In the genomic region with DNA sequence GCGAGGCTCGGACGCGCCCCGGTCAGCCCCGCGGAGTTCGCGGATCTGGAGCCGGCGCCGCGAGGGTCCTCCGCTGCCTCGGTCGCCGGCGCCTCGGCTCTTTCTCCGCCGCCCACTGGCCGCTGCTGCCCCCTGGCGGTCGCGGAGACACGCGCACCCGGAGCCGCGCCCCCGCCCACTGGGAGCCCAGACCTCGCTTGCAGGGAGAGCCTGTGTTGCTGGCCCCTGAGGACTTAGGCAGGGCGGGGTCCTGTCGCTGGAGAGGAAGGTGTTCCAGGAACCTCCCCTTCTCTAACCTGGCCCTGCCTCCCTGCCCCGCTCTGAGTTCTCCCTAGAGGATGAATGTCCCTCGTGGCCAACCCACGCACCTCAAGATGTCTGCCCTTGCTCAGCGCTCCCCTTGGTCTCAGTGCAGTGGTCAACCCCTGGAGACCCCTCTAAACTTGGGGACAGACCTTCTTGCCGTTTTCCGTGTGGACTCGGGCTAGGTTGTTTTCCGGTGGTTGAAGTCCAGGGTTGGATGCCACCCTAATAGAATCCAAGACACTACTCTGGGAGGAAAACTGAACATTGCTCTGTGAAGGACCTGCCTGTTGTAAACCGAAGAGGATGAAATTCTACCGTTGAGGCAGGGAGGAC, we compare ENCODE assay signal across 8 mouse cellular contexts. TPM values are rescaled to one million over a fixed set of nuclear protein-coding genes. Genes with fewer than 3 reads are reported as not detected.
A peak's percentile ranks its signal among the peaks of the same experiment; 100 is the strongest.
DNase-seq lines count a peak whose midpoint lies in the region; ATAC-seq and TF ChIP-seq lines count a peak whose summit lies in the region.

No protein-coding gene starts in this region.

- peak; percentile 89 for TF ChIP-seq CTCF in layer of hippocampus, adult 2 months (conservative IDR thresholded peaks at IDR 0.05)
- TF ChIP-seq CTCF in lung, adult 2 months (IDR thresholded peaks at IDR 0.05; ENCODE audit: insufficient read depth, low read length) = peak; percentile 11; the same call in 1 of the 2 replicates
- peak; percentile 78 for TF ChIP-seq CTCF in testis, adult 2 months (IDR thresholded peaks at IDR 0.05; ENCODE audit: control insufficient read depth, insufficient read depth, insufficient replicate concordance, low read depth, low read length)

- WGBS in lung, adult 2 months = 11% methylated on average over 44 of the region's 44 CpGs
- WGBS in neural tube, embryonic 14.5 days = 13% methylated on average over 43 of the region's 44 CpGs

- intact Hi-C loops in heart, postnatal 36 days (cut with DNase I) = loop anchor here (2.0 to 5.0 kb wide), 3 partner anchors 39 to 141 kb away; no protein-coding TSS in a partner anchor

- H3K4me3 ChIP-seq in layer of hippocampus, adult 2 months = peak overlapping the region; percentile 77
- H3K4me3 ChIP-seq in lung, adult 2 months (replicated peaks; ENCODE audit: extremely low read depth, low read depth, low read length) = peak overlapping the region; percentile 83
- peak overlapping the region; percentile 64 for H3K4me3 ChIP-seq in neural tube, embryonic 14.5 days (ENCODE audit: low read depth, low read length)
- H3K4me3 ChIP-seq in testis, adult 2 months (ENCODE audit: control insufficient read depth, low read depth, low read length) = peak overlapping the region; percentile 76

- H3K4me2 ChIP-seq in neural tube, embryonic 14.5 days (ENCODE audit: low read depth, low read length) = peak overlapping the region; percentile 77; the same call in 1 of the 2 replicates

- peak; percentile 80 for ATAC-seq in neural tube, embryonic 14.5 days (ENCODE audit: low read depth)

- no peaks in the 10 kb centered on the region for H3K9me3 ChIP-seq in neural tube, embryonic 14.5 days (ENCODE audit: control insufficient read depth, low read length)

- no peaks in the 10 kb centered on the region for H3K27me3 ChIP-seq in neural tube, embryonic 14.5 days (ENCODE audit: control insufficient read depth, insufficient read depth, low read length)
- H3K27me3 ChIP-seq in testis, adult 2 months (ENCODE audit: control insufficient read depth, insufficient read depth, low read length) = peaks cover 3% of the 10 kb centered on the region

- no peak for TF ChIP-seq POLR2A in lung, adult 2 months (IDR thresholded peaks at IDR 0.05; ENCODE audit: borderline replicate concordance, extremely low read depth, low read depth, low read length)
- TF ChIP-seq POLR2A in testis, adult 2 months (IDR thresholded peaks at IDR 0.05; ENCODE audit: control insufficient read depth, low read depth, low read length) = no peak

- peak; percentile 54 for DNase-seq in MN1 (ENCODE audit: low spot score)
- peak; percentile 59 for DNase-seq in cerebellum, adult 8-10 months
- peak; percentile 69 for DNase-seq in forelimb bud, embryonic 11.5 days (ENCODE audit: low read depth, low spot score)
- peak; percentile 90 to 95 for DNase-seq in heart, postnatal 36 days
- peak; percentile 68 to 89 for DNase-seq in layer of hippocampus, adult 2 months (ENCODE audit: low spot score in 2 of 2)
- DNase-seq in lung, adult 2 months = peak; percentile 89

- H3K36me3 ChIP-seq in neural tube, embryonic 14.5 days (ENCODE audit: control insufficient read depth, insufficient read depth, low read length) = no peaks in the 10 kb centered on the region
- no peaks in the 10 kb centered on the region for H3K36me3 ChIP-seq in testis, adult 2 months (ENCODE audit: control insufficient read depth, insufficient read depth, low read length)

- H3K4me1 ChIP-seq in lung, adult 2 months (ENCODE audit: control insufficient read depth, insufficient read depth, low read length) = 0 out of 2 replicates have a peak, but pooled peaks cover 3% of the 10 kb centered on the region
- no peaks in the 10 kb centered on the region; the same call in 1 of the 2 replicates for H3K4me1 ChIP-seq in neural tube, embryonic 14.5 days (ENCODE audit: control insufficient read depth, insufficient read depth, low read length)
- peaks cover 8% of the 10 kb centered on the region for H3K4me1 ChIP-seq in testis, adult 2 months (ENCODE audit: control insufficient read depth, insufficient read depth, low read length)

- H3K27ac ChIP-seq in layer of hippocampus, adult 2 months = peak overlapping the region; percentile 72
- peak overlapping the region; percentile 93 for H3K27ac ChIP-seq in neural tube, embryonic 14.5 days (ENCODE audit: low read depth, low read length)
- no peak overlapping the region for H3K27ac ChIP-seq in testis, adult 2 months (ENCODE audit: control insufficient read depth, insufficient read depth, low read depth, low read length)

- peak overlapping the region; percentile 97 for H3K9ac ChIP-seq in neural tube, embryonic 14.5 days (replicated peaks; ENCODE audit: low read depth, low read length)

RNA-seq across cellular contexts. Expression of gene Srgap1, which starts 0.7 kb away (rescaled TPM):
- total RNA-seq in heart, postnatal 36 days (2021) = 1 to 10 TPM; 2.1 to 2.2 TPM
- 10 to 100 TPM; 12.3 to 13.4 TPM for total RNA-seq in layer of hippocampus, adult 2 months (2021)
- polyA plus RNA-seq in lung, adult 2 months (2012; rRNA removed) = 5.6 and 6.8 TPM in 2 replicates
- 27.4 and 32.8 TPM in 2 replicates for polyA plus RNA-seq in neural tube, embryonic 14.5 days (2014; fragmentation: Nextera tagmentation; extraction: Ambion mirVana)
- 31.9 and 35.3 TPM in 2 replicates for polyA plus RNA-seq in testis, adult 2 months (2012; rRNA removed)

RNA-seq across cellular contexts. Expression of gene Rxylt1, which starts 49.3 kb away (rescaled TPM):
- total RNA-seq in heart, postnatal 36 days (2021) = 10 to 100 TPM; 33.1 to 39.2 TPM
- total RNA-seq in layer of hippocampus, adult 2 months (2021) = 10 to 100 TPM; 40.4 to 40.5 TPM
- polyA plus RNA-seq in lung, adult 2 months (2012; rRNA removed) = 3.7 and 4.9 TPM in 2 replicates
- 45.6 and 47.4 TPM in 2 replicates for polyA plus RNA-seq in neural tube, embryonic 14.5 days (2014; fragmentation: Nextera tagmentation; extraction: Ambion mirVana)
- polyA plus RNA-seq in testis, adult 2 months (2012; rRNA removed) = 2.1 and 3.1 TPM in 2 replicates

Comparison
In these comparisons a context has a peak if more than half of its experiments do, and no peak if none do; other contexts are left out.
1. CTCF ChIP-seq: peak in every context shown above with its lines; median percentile 89 in layer of hippocampus, adult 2 months; 78 in testis, adult 2 months; 11 in lung, adult 2 months.